Mouse (Mus musculus): ENCODE measurements around the gene Kcnip4.

DNA sequence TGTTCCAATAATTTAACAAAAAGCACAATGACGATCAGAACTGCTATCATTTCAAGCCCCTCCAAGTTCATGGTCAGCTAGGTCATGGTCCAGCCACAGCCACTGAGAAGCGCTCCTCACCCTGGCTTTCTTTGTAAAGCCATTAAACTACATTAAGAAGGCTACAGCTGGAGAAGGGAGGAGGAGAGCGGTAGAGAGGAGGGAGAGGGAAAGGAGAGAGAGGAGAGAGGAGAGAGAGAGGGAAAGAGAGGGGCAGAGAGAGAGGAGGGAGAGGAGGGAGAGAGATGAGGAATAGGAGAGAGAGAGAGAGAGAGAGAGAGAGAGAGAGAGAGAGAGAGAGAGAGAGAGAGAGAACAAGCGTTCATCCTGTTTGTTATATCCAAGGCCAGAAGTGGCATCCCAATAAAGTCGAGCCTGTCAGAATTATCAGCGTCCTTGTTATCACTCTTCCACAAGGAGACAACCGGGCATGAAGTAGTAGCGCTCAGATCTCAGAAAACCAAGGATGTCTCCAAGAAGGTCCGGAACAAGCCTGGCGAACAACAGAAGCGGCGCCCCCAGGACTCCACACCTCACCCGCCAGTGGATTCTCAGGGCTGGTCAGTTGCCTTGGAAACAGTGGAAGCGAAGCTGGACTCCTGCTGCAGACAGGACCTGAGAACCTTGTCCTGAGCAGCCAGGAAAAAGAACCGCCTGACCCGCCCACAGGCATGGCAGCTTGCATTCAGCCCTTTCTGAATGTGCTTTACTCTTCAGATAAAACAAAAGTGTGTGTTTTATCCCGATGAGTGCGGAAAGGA, 635.1 kb downstream of the Kcnip4 start:
- TF ChIP-seq USF1 (IDR thresholded peaks at IDR 0.05; ENCODE audit: low read depth, low read length) (no peak), CTCF (IDR thresholded peaks at IDR 0.05 in 2 of 3, conservative IDR thresholded peaks at IDR 0.05 in 1 of 3; ENCODE audit: control insufficient read depth in 1 of 3, insufficient read depth in 1 of 3, low read depth in 2 of 3, low read length in 3 of 3, poor library complexity in 1 of 3, severe bottlenecking in 1 of 3) (no peak)

Data from MEL (cell line).